Mouse (Mus musculus): Measurements from ENCODE around the gene Chst14. TPM values are rescaled to one million over a fixed set of nuclear protein-coding genes. Genes with fewer than 3 reads are reported as not detected.

Gene Chst14
- 1 to 10 TPM; 2.6 to 2.9 TPM for total RNA-seq (2021)
- long read RNA-seq, experiment 1, partial matches to known transcripts = 0 of 1 reads
- long read RNA-seq, experiment 1, other reads (novel, unspliced or antisense) = 0 of 1 reads
- long read RNA-seq, experiment 2, partial matches to known transcripts = 0 of 3 reads
- long read RNA-seq, experiment 2, other reads (novel, unspliced or antisense) = 0 of 3 reads

DNA sequence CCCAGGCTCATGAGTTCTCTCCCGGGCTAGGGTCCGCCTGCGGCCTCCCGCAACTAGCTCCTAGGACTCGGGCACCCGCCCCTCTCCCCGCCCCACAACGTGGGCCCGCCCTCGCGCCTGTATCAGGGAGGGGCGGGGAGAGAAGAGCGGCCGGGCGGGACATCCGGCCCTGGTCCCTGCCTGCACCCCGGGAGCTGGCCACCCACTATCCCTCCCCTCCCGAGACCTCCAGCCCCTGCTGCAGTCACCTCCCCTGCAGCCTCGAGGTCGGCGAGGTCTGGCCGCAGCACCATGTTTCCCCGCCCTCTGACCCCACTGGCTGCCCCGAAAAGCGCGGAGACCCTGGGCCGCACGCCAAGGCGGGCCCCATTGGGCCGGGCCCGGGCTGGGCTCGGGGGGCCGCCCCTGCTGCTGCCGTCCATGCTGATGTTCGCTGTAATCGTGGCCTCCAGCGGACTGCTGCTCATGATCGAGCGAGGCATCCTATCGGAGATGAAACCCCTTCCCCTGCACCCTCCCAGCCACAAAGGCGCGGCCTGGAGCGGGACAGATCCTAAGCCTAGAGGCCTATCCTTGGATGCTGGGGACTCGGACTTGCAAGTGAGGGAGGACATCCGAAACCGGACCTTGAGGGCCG, at the start of gene Chst14:
Gene Chst14, plus strand, starts transcription at position 136 of the 637 bp plus-strand sequence.
- intact Hi-C loops (cut with DNase I) = no loop called here

DNA sequence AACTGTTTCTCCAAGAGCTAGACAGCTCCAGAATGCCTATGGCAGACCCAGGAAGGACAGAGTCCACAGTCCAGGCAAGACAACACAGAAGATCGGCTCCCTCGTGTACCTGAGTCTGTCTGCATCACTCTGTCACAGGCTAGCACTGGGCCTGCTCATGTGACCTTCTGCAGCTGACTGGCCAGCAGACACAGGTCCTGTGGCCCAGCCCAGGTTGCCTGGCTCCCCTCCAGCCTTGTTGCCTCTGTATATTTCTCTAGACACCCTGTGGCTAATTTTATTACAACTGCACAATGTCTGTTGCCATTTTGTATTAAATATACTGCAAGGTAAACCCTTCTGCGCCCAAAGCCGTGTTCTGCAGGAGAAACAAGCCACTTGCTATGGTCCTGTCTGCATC, 45.3 kb upstream of the Chst14 start:
- intact Hi-C loops (cut with DNase I) = loop anchor here (5.0 kb wide), 1 partner anchor 89 kb away; no protein-coding TSS in a partner anchor
- no peak for DNase-seq

More for the DNA sequence above, at the start of gene Chst14:
- peak; percentile 65 to 74 for DNase-seq

DNA sequence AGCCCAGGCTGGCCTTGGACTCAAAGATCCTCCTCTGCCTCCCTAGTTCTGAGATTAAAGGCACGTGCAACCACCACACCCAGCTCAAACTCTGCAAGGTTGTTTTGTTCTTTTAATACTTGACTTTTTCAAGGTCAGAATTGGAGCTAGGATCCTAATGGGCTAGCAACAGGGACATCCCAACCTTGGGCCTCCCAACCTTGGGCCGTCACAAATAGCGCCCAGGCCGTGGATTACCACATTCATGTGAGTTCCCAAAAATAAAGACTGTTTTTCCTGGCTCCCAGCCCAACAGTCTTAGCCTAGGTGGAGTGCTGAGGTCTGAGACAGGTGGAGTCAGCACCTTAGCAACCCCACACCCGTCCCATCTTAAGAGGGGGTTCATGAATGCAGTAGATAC, 44.3 kb upstream of the Chst14 start:
- DNase-seq = no peak
- intact Hi-C loops (cut with DNase I) = loop anchor here (2.0 to 5.0 kb wide), 3 partner anchors 90 to 241 kb away; partner anchors contain the start of gene Inafm2

DNA sequence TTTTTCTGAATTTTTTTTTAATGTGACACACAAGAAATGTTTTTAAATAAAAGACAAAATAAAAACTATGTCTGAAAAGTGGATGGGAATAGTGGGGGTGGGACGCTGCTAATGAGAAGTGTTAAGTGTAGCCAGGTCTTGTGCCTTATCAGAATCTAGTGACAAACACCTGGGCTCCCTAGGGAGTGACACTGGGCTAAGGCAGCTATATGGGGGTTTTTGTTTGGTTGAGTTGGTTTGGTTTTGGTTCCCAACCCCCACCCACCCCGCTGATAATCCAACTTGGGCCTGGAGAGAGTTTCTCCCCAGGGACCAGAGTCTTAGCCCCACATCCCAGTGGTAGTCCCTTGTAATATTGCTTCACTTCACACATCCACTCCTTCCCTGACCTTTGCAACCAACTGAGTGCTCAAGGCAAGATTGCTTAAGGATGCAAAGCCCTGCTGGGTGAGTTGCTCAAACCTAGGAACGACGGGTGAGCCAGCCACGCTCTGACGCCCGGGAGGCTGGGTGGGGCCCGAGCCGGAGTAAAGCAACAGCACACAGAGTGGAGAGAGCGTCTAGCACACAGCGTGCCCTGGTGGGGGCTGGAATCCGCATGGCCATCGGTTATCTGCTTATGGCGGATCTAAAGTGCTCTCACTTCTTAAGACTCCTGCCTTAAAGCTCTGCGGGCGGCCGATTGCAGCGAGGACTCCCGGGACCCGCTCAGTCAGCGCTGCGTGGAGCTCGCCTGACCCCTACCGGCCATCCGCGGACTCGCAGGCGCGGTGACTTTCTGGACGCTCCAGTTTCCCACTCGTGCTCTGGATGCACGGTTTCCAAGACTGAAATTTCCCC, 43.2 kb upstream of the Chst14 start:
- intact Hi-C loops (cut with DNase I) = loop anchor here (1.0 to 5.0 kb wide), 5 partner anchors 91 to 242 kb away; partner anchors contain the start of gene Inafm2
- DNase-seq = peak; percentile 78 to 88

DNA sequence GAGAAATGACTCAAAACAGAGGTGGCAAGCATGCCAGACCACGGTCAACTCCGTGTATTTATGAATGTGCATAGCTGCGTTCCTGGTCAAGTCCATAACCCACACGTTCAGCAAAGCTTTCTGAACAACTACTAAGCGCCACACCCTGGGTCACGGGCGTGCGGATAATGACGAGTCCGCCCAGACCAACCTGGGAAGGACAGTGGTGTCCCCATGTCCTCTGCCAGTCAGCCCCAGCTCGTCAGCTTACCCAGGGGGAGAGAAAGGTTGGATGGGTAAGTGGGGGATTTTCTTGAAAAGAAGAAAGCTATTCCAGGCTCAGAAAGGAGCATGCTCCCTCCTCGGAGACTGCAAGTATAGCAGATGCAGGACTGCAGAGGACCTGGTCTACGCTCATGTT, 38.9 kb upstream of the Chst14 start:
- DNase-seq = no peak
- intact Hi-C loops (cut with DNase I) = no loop called here

DNA sequence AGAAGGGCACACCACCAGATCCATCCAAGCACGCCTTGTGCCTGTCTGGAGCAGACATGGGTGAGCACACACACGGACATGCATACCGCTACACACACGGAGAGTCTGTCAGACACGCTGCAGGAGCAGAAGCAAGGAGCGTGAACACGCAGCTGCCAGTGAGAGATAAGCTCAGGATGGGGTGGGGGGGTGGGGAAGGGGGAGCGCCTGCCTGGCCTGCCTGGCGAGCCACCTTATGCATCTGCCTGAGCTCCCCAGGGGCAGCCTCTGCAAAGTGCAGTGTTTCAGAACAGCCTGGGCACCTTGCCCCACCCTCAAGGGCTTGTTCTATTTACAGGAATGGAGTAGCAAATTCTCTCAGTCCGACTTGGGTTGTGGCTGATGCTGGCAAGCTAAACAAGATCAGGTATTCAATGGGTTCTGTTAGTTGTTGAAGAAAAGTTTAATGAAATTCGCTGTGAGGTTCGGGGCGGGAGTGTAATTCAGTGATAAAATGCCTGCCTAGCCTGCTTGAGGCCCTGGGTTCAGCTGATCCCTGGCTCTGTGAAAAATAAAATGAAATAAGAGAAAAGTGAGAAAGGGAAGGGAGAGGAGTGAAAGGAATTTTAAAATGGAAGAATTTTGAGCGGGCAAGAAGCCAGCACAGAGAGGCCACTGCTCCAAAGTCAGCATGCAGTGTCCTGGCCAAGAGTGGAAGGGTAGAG, 38.3 kb upstream of the Chst14 start:
- intact Hi-C loops (cut with DNase I) = no loop called here
- no peak for DNase-seq

DNA sequence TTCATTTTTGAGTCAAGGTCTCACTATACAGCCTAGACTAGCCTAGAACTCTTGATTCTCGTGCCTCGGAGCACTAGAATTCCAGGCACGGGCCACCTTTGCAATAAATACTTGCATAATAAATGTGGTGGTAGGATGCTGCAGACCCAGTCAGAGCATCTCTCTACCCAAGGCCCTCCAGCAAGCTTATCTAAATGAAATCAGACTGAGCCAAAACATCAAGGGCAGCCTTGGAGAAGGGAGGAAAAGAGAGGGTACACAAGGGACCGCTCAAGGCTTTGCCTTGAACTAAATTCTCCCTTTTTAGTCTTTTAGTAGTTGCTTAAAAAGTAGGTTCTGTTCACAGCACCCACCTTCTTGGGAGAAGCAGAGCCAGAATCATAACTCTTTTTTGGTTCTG, 35.1 kb upstream of the Chst14 start:
- no peak for DNase-seq
- intact Hi-C loops (cut with DNase I) = no loop called here

DNA sequence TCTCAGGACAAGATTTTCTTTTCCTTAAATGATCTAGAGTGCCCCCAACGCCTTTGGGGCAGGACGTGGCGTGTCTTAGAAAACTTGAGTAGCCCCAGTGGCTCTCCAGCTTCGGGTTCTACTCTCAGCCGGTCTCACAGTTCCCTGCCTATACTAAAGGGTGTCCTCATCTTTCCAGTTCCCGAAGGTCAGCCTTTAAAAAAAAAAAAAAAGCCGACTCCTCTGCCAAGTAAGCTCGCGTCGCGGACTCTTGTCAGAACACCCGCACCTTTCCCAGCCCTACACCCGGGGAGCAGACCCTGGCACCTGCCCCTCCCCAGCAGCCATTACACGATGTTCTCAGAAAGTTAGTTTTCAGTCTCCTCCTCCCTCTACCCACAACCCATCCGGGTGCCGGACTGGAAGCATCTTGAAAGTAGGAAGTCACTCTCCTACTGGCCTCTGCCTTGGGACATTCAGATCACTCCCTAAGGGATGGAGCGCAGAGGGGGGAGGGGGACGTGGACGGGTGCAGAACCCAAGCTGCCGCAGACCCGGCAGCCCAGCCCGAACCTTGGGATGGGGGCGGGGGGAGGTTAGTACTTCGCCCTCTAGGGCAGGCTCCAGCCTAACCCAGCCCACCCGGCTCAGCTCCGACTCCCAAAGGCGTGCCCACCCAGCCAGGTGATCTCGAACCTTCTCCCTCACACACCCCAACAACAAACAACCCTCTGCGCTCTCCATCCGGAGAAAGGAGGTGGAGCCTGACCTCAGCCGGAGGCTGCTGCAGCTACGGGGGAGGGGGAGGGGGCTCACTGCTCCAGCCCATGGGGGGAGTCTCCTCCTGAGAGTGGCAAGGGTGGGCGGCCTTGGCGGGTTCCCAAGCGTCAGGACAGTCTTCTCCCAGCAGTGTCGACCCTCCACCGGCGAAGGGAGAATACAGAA, 30.0 kb upstream of the Chst14 start:
- intact Hi-C loops (cut with DNase I) = no loop called here
- peak in 1 of 2 experiments; percentile 29 for DNase-seq

DNA sequence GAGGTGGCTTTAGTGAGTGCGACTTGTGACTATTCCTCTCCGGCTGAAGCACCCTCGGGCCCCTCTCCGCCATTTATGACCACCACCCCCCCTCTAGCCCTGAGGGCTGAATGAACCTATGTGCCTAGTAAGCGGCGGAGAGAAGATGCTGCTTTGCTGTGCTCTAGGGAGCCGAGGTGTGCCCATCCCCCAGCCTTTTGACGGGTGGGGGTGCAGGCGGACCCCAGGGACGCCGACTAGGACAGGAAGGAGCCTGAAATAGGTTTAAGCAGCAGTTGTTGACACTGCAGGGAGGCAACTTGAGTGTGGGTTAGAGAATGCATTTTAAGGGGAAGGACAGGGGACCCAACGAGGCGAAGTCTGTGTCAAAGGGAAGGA, 29.4 kb upstream of the Chst14 start:
- intact Hi-C loops (cut with DNase I) = no loop called here
- DNase-seq = no peak

DNA sequence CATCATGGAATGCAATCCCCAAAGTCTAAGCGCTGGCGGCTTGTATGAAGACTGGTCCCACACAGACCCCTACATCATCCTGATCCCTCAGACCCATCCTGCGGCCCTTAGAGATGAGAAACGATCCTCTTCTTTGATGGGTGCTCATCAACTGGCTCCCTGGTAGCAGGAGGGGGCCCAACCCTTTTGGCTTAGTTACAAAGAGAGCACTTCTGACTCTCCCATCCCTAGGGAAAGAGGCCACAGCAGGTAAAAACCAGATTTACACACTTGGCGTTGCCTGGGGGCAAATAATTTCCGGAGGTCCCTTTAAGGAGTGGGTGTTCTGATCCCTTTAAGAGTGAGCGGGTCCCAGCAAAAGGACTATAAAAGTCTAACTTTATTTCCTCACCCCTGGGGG, 28.9 kb upstream of the Chst14 start:
- intact Hi-C loops (cut with DNase I) = no loop called here

DNA sequence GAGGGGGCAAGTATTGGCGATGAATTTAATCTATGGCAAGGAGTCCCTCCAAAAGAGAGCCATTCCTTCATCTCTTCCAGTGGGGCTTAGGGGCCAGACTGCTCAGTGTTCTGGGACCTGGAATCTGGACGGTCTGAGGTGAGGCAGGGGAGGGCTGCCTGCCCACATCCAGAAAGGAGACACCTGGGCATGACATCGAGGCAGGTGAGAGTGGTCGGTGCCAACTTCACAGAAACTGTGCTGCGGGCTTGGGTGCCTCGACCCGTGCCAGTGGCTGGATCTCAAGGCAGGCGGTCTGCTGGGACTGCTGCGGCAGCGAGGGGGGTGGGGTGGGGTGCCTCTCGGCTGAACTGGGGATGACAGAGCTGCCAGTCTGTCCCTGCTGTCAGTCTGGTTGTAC, 28.5 kb upstream of the Chst14 start:
- no peak for DNase-seq
- intact Hi-C loops (cut with DNase I) = no loop called here

More for the DNA sequence above, 28.9 kb upstream of the Chst14 start:
- no peak for DNase-seq

DNA sequence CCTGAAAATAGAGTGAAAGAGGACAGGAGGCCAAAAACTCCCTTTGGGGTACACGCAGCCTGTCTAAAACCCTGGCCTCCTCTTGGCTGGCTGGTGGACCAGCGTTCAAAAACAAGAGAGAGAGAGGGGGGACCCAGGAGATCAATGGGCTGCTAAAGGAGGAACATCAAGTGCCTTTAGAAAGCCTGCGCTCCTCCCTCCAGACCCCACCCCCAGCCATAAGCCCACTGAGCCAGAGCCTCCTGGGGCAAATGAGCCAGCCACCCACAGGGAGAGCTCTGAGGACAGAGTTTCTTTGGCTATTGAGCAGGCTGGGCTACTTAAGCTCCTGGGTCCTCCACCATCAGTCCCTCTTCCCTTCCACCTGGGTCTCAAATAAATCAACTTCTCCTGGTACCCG, 27.5 kb upstream of the Chst14 start:
- DNase-seq = no peak
- intact Hi-C loops (cut with DNase I) = no loop called here

DNA sequence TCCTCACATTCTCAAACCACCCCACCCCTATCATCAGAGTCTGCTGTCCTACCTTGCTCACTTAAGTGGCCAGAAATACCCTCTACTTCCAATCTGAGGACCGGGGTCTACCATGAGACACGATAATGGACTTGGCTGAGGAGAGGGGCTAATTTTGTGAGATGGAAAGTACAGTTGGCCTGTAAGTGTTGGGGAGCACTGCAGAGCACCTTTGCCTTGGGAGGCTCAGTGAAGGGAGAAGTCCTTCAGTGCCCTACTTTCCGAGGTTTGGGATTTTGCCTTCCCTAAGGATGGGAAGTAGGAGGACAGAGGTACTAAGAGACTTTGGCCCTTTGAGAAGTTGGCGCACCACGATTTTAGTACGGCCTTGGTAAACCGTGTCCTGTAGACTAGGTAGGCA, 27.0 kb upstream of the Chst14 start:
- no peak for DNase-seq
- intact Hi-C loops (cut with DNase I) = no loop called here

DNA sequence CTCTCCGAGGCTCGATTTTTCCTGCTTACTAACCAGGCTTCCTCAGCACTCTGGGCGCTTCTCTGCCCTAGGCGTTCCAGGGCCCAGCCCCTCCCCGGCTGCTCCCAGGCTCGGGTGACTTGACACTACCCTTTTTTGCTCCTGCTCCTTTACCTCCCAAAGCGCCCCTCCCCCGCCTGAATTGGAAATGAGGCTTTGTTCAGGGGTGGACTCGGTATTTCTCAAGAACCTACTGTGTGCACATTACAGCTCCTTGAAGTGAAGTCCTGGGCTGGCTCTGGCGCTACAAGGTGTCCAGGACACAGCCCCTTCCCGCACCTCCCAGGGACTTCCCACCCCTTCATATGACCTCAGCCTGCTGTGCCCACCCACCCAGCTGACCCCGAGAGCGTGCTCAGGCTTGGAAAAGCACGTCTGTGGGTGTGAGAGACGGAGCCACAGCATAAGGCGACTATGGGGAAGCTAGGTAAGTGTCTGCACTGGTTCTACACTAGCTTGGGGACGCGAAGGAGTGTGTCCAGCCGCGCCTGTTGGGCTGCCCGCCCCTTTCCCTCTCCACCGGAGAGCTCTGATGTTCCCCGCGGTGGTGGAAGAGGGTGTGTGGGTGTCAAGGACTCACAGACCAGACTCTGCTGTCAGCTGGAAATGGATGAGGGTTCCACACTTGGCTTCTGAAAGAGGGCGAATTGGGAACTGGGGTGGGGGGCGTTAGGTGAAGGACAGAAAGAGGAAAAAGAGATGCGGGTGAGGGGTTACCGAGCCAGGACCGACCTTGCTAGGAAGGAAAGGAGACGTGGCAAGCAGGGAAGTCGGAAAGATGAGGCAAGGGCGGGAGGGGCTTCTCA, 26.1 kb upstream of the Chst14 start, which contains the start of gene Bahd1:
Gene Bahd1, plus strand, starts transcription at position 397 of the 845 bp plus-strand sequence.
- DNase-seq = peak in 1 of 2 experiments; percentile 30
- intact Hi-C loops (cut with DNase I) = loop anchor here (10.0 kb wide), 1 partner anchor 285 kb away; no protein-coding TSS in a partner anchor

DNA sequence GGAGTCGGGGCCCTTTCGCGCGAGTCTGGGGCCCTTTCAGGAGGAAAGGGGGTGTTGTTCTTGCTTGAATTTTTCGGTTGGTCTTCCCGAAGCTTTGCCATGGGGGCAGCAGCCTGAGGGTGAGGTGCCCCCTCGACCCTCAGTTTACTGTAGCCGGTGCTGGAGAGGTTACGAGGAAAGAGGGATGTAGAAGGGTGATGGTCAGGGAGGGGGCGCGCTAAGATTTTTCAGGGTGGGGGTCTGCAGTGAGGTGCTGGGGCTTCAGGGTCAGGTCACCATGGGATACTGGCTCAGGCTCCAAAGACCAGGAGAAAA, 25.5 kb upstream of the Chst14 start:
- intact Hi-C loops (cut with DNase I) = loop anchor here (10.0 kb wide), 1 partner anchor 284 kb away; no protein-coding TSS in a partner anchor
- peak in 1 of 2 experiments; percentile 34 for DNase-seq

DNA sequence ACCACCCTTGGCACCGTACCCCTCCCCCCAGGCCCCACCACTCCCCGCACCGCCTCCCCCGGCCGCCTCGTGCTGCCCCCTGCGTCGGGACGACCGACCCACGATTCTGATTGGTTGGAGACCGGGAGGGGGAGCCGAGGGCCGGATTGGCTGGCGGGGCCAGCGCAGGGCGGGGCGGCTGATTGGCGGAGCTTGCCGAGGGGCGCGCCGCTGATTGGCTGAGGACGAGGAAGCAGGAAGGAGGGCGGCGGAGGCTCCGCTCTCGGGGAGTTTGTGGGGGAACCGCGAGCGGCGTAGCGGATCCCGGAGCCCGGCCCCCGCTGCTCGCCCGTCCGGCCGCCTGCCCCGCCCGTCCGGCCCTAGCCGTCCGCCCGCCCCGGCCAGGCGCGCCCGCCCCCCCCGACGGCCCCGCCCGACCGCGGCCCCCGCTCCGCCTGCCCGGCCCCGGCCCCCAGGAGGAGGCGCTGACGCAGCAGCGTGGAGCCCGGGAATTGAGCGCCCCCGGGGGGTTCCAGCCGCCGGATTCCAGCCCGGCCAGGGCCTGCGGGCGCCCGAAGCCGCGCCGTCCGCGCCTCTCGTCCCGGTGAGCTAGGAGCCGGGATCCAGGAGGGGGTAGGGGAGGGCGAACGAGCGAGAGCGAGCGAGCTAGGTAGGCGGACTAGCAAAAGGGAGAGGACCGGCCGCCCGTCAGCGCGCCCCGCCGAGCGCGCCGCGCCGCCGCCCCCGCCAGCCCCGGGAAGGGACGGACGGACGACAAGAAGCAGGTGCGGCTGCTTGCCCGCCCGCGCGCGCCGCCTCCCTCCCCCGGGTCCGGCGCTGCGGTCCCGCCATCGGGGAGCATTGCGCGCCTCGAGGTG, 24.9 kb upstream of the Chst14 start:
- peak; percentile 94 to 97 for DNase-seq
- intact Hi-C loops (cut with DNase I) = loop anchor here (2.0 to 10.0 kb wide), 2 partner anchors 73 to 283 kb away; no protein-coding TSS in a partner anchor
